Mouse (Mus musculus) frontal cortex, postnatal 10 days (tissue): ENCODE results near the gene Cog1.

Experiments
- DNase-seq, 2 experiments: peaks; one replicate each; pipeline ENCODE4 v3.0.0; 2022; ENCODE audit warnings: low spot score in 2 of 2, mixed read lengths in 1 of 2

Gene Cog1

DNA sequence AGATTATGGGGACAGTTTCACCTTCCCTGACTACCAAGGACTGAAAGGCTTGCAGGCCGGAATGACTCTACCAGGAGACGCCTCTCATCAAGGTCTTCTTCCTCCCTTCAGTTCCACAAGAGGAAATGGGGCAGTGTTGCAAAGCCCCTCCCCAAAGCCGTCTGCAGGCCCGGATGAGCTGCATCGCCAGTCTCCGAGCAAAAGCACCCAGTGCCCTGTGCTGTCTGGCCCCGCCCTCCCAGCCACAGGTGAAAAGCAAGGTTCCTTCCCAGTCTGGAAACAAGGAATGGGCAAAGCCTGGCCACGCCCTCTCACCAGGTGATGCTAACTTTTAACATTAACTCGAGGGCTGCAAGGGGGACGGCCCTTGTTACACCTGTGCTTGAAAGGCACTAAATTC is 17.7 kb downstream of the Cog1 start:
- DNase-seq, result no peak

GRCm38 (mm10) chr11:113667122-113667521 is 18.2 kb downstream of the Cog1 start:
- DNase-seq, result no peak

GRCm38 (mm10) chr11:113667704-113668103 is 18.7 kb downstream of the Cog1 start:
- no peak for DNase-seq

DNA sequence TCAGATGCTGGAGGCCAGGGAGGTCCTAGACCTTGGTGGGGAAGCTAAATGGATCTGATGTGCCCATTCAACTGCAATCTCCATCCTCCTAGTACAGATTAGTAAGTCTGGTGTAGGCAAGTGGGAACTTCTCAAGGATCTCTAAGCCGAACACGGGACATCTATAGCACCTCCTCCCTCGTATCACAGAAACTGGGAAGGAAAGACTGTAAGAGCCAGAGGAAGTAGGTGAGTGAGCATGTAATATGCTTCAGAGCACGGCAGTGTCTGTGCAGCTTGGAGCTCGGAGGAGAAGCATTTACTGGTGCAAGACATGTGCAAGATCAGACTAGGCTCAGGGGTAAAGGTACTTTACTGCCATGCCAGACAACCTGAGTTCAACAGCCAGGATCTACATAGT is 19.9 kb downstream of the Cog1 start:
- DNase-seq, result no peak

GRCm38 (mm10) chr11:113669711-113670110 is 20.7 kb downstream of the Cog1 start:
- DNase-seq, result no peak

- DNase-seq, result no peak
Observed at GRCm38 (mm10) chr11:113673614-113674013, 24.6 kb downstream of the Cog1 start.

GRCm38 (mm10) chr11:113674595-113674994 is 25.6 kb downstream of the Cog1 start:
- DNase-seq, result no peak

DNA sequence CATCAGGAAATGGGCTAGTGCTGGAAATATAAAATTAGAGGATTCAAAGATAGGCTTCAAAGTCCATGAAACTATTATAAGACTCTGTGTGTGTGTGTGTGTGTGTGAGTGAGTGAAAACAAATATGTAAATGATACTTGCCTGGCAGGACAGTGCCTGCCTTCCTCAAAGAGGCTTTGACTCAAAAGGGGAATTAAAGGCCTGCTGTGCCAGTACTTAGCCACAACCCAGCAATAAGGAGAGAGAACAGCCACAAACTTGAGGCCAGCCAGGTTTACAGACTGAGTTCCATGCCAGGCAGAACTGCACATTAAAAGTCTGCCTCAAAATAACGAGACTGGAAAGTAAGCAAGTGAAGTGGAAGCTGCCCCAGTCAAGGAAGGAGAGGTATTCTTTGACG is 27.9 kb downstream of the Cog1 start:
- no peak for DNase-seq

GRCm38 (mm10) chr11:113677378-113677777 is 28.4 kb downstream of the Cog1 start:
- DNase-seq, result no peak

GRCm38 (mm10) chr11:113678373-113678772 is 29.4 kb downstream of the Cog1 start:
- DNase-seq, result no peak

- DNase-seq, result no peak
Observed at GRCm38 (mm10) chr11:113680954-113681353, 32.0 kb downstream of the Cog1 start.

DNA sequence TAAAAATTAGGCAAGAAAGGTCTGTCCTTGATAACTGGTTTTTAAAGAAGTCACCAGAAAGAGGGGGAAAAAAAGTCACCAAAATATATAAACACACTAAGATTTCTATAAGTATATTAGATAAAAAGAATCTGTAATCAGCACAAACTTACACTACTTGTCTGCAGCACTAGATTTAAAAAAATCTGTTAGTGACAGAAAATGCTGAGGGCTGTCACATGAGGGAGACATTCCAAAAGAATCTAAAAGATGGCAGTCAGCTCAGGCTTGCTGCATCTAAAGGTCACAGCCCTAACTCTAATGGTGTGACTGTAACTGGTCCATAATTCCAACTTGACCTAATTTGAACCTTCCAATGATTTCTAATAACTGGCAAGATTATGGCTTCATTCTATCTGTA is 33.0 kb downstream of the Cog1 start:
- no peak for DNase-seq

DNA sequence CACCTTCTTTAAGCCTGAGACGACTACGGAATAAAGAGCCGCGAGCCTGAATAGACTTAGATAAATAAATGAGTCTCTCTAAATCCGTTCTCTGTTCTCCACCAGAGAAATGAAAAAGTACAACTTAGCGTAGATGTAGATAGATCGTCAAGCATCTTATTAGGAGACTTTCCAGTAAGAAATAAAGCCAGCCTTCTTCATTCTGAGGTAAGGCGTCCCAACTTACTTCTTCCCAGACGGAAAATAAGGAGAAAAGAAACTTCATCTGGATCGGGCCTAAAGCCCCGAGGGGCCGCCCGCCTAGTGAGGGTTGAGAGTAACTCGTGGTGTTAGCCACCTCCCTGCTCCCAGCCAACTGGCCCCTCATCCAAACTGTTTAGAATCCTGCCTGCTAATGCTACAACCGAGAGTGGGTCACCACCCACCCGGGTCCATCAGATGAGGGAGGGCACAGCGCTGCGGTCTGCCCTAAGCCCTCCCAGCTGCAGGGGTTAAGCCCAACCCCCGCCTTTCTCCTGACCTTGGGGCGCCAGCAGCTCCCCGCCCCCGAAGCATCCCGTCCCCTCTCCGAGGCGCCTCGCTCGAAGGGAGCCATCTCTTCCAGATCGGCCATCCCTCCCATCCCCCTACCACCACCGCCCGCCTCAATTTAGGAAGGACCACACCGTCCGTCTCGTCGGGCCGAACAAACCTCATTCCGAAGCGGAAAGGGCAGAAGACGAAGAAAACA is 34.1 kb downstream of the Cog1 start:
- peak; percentile 49 to 61 for DNase-seq

- no peak for DNase-seq
Observed at GRCm38 (mm10) chr11:113683627-113683956, 34.6 kb downstream of the Cog1 start.

DNA sequence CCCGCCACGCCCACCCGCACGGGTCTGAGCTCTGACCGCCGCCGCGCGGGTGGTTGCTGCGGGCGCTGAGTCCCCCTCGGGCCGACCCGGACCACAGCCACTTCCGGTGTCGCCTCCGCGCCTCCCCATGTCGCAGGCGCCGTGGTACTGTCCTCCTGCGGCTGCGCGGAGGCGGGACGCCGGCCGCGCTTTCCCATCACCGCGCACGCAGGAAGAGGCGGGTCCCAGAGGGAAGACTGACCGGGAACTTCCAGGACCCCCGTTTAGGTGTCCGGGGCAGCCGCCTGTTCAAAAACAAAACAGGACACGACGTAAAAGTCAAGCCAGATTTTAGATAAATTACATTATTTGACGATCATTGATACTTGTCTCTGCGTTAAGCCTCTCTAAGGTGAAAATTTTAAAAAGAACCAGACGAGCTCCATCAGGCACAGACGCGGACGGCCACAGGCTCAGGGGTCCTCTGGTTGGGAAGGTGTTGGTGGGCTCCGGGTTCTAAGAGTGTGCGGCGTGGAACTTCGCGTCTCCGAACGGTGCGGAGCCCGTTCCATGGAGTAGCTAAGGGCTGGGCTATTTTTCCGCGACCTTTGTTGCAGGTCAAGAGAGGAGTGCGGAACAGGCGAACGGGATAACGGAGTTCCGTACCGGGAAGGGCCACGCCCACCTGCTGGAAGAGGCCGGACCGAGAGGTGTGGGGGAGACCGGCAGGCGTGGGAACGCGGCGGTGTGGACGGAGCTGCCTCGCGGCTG is 35.2 kb downstream of the Cog1 start, which contains the start of the genes Fam104a and D11Wsu47e:
Gene Fam104a, minus strand, starts transcription at position 199 of the 750 bp plus-strand sequence.
Gene D11Wsu47e, plus strand, starts transcription at position 456 of the 750 bp plus-strand sequence.
- DNase-seq, result peak; percentile 91 to 95

DNA sequence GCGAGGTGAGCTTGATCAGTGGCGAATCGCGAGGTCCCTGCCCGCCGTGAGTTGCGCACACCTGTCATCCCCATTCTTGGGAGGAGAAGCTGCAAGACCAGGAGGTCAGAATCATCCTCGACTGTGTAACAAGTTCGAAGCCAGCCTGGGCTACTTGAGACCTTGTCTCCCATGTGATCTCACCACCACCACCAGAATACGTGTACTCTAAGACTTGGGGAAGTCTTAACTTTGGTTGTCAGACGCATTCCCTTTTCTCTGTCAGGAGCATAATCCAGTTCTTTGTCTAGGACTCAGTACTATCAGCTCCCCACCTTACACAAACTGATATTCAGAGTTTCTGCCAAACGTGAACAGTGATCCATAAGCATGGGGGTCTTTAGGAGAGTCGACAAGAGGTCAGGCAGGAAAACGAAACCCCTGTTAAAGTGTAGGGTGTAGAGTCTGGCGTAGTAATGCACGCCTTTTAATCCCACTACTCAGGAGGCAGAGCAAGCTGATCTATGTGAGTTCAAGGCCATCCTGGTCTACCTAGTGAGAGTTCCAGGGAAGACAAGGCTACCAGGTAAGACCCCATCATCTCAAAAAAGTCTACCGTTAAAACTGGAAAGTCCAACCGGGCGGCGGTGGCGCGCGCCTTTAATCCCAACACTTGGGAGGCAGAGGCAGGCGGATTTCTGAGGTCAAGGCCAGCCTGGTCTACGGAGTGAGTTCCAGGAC is 35.9 kb downstream of the Cog1 start:
- no peak for DNase-seq

- no peak for DNase-seq
Observed at GRCm38 (mm10) chr11:113687031-113687430, 38.1 kb downstream of the Cog1 start.

- DNase-seq, result no peak
Observed at GRCm38 (mm10) chr11:113690506-113690905, 41.5 kb downstream of the Cog1 start.

- DNase-seq, result no peak
Observed at GRCm38 (mm10) chr11:113691318-113691717, 42.3 kb downstream of the Cog1 start.

DNA sequence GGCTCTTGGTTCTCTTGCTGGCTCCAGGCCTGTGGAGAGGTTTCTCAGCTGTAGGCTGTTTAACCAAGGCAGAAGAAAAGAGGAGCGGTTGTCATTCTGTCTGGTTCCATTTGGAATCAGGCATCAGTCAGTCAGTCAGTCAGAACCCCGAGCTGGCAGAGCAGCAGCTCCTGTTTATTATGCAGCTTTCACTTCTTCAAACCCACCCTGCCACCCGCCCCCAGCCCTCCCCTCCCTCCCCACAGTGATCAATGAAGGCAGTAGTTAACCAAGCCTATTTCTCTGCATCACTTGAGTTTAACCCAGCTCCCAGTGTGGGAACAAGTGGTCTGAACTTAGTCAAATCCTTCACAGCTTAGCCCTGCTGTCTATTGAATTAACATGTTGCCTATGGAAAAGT is 42.9 kb downstream of the Cog1 start:
- no peak for DNase-seq

- DNase-seq, result no peak
Observed at GRCm38 (mm10) chr11:113697571-113697970, 48.6 kb downstream of the Cog1 start.

- no peak for DNase-seq
Observed at GRCm38 (mm10) chr11:113698013-113698545, 49.1 kb downstream of the Cog1 start.
